Mouse (Mus musculus): Measurements from ENCODE around the gene Glud1. TPM values are rescaled to one million over a fixed set of nuclear protein-coding genes. Genes with fewer than 3 reads are reported as not detected.
"Not testable (repeated sequence)": the region's sequence is repeated elsewhere in the genome, so short reads cannot be mapped to it uniquely, and the experiment has no call there.

Gene Glud1
- polyA plus RNA-seq, 1 experiment from 2014 or later = 65.6 TPM

DNA sequence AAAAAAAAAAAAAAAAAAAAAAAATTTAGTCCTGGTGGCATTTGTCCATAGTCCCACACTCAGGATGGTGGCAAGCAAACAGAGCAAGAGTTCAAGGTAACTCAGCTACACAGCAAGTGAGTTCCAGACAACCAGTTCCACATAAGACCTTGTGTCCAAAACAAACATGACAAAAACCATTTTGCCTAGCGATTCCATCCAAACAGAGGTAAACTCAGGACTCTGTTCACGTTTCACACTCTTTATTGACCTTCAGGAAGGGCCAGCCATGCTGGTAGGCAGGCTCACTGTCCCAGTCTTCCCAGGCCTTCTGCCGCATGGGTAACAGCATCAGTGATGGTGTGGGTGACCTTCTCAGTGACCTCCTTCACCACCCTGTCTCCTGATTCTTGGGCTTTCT lies 41.1 kb downstream of the Glud1 start:
- no peak for DNase-seq (ENCODE audit: low spot score)

GRCm38 (mm10) chr14:34352523-34352922 lies 42.0 kb downstream of the Glud1 start:
- DNase-seq (ENCODE audit: low spot score) = no peak

DNA sequence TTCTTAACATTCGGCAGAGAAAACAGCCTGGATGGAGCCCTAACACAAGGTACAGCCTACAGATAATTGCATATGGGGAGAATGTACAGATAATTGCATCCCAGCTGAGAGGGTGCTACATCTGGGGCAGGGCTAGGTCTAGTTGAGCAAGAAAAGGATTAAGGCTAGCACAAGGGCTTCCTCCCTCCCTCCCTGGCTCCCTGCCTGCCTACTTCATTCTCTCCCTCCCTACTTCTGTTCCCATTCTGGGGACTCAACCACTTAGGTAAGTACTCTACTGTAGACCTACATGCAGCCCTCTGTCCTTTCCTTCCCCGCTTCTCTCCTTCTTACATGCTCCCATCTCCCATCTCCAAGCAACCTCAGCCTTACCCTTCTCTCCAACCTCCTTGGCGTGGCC lies 42.8 kb downstream of the Glud1 start:
- DNase-seq (ENCODE audit: low spot score) = no peak

GRCm38 (mm10) chr14:34354456-34354855 lies 43.9 kb downstream of the Glud1 start:
- DNase-seq (ENCODE audit: low spot score) = no peak

GRCm38 (mm10) chr14:34355301-34355700 lies 44.8 kb downstream of the Glud1 start, which contains the start of gene Fam25c:
Gene Fam25c, minus strand, starts transcription at chr14:34355433.
- no peak for DNase-seq (ENCODE audit: low spot score)

GRCm38 (mm10) chr14:34357671-34358455 lies 47.3 kb downstream of the Glud1 start:
- DNase-seq (ENCODE audit: low spot score) = no peak

GRCm38 (mm10) chr14:34359676-34360244 lies 49.2 kb downstream of the Glud1 start:
- DNase-seq (ENCODE audit: low spot score) = no peak

- DNase-seq (ENCODE audit: low spot score) = no peak
Observed at GRCm38 (mm10) chr14:34360251-34360650, 49.7 kb downstream of the Glud1 start.

GRCm38 (mm10) chr14:34362135-34362534 lies 51.6 kb downstream of the Glud1 start:
- DNase-seq (ENCODE audit: low spot score) = no peak

- DNase-seq (ENCODE audit: low spot score) = peak; percentile 25
Observed at GRCm38 (mm10) chr14:34362726-34363445, 52.4 kb downstream of the Glud1 start.

GRCm38 (mm10) chr14:34363490-34364253 lies 53.1 kb downstream of the Glud1 start:
- peak; percentile 10 for DNase-seq (ENCODE audit: low spot score)

- DNase-seq (ENCODE audit: low spot score) = not testable (repeated sequence)
Observed at GRCm38 (mm10) chr14:34364254-34365146, 54.0 kb downstream of the Glud1 start.

GRCm38 (mm10) chr14:34365147-34365507 lies 54.6 kb downstream of the Glud1 start:
- no peak for DNase-seq (ENCODE audit: low spot score)

GRCm38 (mm10) chr14:34370203-34370602 lies 59.7 kb downstream of the Glud1 start:
- DNase-seq (ENCODE audit: low spot score) = no peak

DNA sequence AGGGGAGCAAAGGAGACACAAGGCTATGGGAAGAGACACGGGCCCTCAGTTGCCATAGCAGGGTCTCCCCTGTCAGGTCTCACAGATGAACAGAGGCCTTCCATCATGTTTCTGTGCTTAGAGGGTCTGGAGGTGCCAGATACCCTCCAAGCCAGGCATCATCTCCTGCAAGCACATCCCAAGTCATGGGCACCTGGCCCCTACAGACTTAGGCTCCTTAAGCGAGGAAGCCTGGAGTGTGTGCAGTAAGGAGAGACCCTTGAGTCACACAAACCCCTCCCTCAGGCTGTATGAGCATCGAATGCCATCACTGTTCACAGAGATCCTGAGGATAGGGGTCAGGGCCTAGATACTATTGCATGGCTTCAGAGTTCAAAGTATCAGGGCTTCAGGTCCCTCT lies 60.4 kb downstream of the Glud1 start:
- no peak for DNase-seq (ENCODE audit: low spot score)

- DNase-seq (ENCODE audit: low spot score) = no peak
Observed at GRCm38 (mm10) chr14:34371763-34372162, 61.2 kb downstream of the Glud1 start.

DNA sequence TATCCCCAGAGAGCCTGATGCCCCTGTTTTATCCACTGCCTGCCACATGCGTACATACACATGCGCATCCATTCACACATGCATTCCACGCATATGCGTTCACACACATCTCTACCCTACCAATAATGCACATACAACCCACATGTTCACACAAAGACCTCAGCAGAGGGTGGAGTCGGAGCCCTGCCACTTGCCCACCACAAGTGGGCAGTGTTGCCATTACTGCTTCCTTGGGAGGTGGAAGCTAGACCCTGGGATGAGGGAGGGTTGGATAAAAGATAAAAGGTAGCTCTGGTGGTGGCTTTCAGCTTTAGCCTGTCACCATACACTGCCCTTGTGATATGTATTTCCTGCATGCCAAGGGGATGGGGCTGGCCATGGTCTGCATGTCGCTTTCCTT lies 62.1 kb downstream of the Glud1 start:
- DNase-seq (ENCODE audit: low spot score) = no peak

GRCm38 (mm10) chr14:34373581-34373980 lies 63.1 kb downstream of the Glud1 start:
- DNase-seq (ENCODE audit: low spot score) = no peak

GRCm38 (mm10) chr14:34374577-34374976 lies 64.0 kb downstream of the Glud1 start, which contains the start of gene Sncg:
Gene Sncg, minus strand, starts transcription at chr14:34374789.
- no peak for DNase-seq (ENCODE audit: low spot score)

- no peak for DNase-seq (ENCODE audit: low spot score)
Observed at GRCm38 (mm10) chr14:34375415-34375904, 64.9 kb downstream of the Glud1 start, which contains the start of gene Mmrn2. Gene Mmrn2, plus strand, starts transcription at chr14:34375465.
